Mouse (Mus musculus) megakaryocyte, adult 5-6 weeks (primary cell): ENCODE measurements at regions not wholly inside any gene's neighbourhood (a gene's known extent, or its start where the extent isn't known, plus 50 kb on each side); places are given as distances from the start of the nearest gene placed in this dataset.

Source experiments
- ATAC-seq: 2 replicates; pipeline ENCODE4 v1.8.0; 2016; ENCODE audit warnings: mild to moderate bottlenecking, inconsistent platforms; ENCODE audit not compliant: poor library complexity, severe bottlenecking

DNA sequence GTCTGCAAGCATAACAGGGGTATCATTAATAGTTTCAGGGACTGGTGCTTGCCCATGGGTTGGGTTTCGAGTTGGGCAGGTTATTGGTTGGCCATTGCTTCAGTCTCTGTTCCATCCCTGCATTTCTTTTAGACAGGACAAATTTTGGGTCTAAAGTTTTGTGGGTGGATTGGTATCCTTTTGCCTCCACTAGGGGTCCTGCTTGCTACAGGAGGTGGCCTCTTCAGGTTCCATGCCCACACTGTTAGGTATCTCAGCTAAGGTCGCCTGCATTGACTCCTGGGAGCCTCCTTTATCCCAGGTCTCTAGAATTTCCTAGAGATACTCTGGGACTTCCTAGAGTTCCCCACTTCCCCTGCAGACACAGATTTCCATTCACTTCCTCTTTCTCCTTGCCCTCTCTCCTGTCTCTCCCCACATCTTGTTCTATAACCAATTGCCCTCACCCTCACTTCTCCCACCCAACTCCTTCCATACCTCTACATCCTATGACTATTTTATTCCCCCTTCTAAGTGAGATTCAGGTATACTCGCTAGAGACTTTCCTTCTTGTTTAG is 278.2 kb downstream of the 1700017N19Rik start:
- ATAC-seq: 0 out of 2 replicates have a peak, but pooled peaks have one; percentile 35

DNA sequence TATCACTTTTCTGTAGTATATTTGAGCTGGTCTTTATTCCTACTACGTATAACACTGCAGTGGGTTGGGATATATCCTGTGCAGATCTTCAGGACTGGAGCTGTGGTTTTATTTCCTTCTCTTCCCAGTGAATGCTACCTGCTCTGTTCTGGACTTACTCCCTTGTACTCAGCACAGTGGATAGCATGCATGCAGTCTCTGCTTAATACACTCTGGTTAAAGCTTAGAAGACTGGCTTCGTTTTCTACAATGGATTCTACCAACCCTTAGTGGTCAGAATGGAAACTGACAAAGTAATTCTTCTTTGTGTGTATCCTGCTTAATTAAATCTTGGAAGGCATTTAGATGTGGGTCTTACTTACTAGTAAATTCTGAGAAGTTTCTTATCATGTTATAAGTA is 292.3 kb downstream of the 1700017N19Rik start:
- no peak for ATAC-seq

DNA sequence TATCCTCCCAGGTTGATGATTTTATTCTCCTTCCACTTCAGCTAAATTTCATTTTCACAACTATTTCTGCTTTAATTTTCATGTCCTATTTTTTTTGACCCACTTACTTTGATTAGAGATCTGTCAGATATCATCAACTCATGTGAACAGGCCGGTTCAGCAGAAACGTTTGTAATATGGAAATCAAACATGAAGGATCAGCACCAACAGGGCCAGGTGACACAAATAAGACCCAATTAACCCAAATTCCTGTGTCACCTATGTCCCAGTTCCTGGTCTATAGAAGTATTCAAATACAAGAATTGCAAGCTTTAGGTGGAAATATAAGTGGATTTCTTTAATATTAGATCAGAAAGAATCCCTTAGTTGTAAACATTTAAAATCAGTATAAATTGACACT is 332.7 kb downstream of the 1700017N19Rik start:
- ATAC-seq: no peak

DNA sequence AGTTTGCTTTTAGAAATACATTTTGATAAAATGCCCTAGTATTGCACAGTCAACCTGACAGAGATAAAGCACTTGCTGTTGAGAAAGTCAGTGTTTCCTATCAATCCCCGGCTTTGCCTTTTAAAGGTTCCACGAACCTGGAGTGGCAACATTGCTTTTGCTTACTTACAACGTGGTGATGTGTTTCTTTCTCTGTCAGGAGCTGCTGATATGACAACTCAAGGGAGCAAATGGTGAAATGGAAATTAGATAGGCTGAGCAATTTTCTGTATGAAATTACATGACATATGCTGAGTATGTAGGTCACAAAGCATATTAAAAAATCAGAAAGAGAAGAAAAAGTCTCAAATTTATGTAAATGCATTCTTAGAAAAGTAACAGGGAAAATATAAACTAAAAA is 336.8 kb downstream of the 1700017N19Rik start:
- no peak for ATAC-seq

DNA sequence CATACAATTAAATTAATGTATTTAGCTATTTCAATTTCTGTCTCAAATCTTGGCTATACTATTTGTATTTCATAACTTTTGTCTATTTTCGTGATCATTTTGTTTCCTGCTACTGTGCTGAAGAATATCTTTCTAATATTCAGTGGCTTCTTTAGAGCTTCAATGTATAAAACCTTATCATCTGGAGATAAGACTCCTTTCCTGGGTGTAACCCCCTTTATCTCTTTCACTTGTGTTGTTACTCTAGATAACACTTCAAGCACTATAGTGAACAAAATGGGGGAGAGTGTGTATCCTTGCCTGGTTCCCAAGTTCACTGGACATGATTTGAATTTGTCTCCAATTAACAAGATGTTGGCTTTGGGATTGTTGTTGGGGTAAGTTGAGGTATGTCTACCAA is 341.5 kb downstream of the 1700017N19Rik start:
- ATAC-seq: no peak

DNA sequence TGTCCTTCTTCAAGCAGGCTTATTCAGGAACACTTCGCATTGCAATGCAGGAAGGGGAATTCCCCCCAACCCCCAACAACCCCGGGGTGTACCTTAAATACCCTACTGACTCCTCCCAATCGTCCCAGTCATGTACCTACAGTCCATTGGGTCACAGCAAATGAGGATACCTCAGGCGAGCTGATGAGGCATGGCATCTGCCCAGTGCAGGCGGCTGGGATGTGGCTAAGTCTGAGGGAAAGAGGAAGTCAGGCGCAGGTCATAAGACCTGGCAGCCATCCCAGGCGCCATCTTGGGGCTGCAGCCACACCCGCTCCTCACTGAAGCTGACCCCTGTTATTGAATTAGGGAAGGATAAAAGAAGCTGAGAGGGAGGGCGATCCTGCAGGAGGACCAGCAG is 368.1 kb downstream of the 1700017N19Rik start:
- ATAC-seq: no peak

DNA sequence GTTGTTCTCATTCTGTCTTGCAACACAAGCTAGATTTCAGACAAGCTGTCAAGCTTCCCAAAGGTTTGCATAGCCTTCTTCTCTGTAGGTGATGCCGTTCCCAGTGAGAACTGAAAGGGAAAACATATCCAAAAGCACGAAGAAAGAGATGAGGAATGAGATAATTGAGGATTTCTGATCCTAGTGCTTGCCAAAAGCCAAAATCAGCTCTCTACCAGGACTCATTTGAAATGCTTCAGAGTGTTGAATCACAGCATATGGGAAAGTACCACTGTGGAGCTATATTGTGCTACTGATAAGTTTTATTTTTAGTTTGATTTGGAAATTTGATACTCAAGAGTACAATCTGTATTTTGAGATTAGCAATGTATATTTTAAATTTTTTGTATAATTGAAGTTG is 413.2 kb downstream of the 1700017N19Rik start:
- ATAC-seq: no peak

DNA sequence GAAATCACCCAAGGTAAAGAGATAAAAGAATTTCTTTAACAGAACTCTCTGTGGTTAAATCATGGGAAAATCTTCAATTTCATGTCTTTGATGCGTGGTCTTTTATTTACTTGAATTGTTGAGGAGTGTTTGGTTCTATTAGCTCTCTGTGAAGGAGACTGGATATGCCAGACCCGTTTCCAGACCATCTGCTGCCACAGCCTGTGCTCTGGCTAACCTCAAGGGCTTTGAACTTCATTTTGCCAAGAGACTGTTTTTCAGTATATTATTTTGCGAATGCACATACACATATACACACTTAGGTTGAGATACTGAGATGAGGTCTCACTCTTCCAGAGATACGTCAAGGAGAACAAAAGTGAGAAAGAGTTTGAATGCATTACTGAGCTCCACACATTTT is 414.4 kb downstream of the 1700017N19Rik start:
- no peak for ATAC-seq

DNA sequence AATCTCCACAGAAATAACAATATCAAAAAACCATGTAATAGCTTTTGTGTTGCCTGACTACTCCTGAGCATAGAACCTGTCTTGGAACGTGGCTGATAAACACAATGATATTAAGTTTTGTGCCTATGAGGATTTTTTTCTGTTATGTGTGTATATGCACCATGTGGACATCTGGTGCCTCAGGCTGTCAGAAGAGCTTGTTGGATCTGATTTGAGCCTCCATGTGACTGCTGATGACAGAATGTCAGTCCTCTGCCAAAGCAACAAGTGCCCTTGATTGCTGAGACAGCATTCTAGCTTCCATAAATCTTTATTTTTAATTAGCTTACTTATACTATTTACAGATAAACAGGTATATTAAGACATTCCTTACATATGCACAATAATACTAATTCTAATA is 425.1 kb downstream of the 1700017N19Rik start:
- ATAC-seq: no peak

DNA sequence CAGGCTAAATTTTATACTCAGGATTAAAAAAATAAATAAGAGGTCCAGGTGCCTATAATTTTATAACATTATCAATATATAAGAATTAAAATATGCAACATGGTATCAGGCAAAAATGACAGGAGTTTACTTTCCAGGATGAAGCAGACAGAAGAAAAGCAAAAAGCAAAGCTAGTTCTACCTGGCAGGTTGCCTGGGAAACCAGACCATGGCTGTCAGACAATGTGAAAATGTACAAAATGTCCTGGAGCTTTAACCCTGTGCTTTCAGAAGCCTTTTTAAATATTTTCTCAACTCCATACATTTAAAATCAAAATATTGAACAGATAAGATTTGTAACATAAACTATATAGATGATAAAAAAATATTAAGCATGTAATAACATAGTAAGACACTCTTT is 448.3 kb downstream of the 1700017N19Rik start:
- ATAC-seq: no peak

DNA sequence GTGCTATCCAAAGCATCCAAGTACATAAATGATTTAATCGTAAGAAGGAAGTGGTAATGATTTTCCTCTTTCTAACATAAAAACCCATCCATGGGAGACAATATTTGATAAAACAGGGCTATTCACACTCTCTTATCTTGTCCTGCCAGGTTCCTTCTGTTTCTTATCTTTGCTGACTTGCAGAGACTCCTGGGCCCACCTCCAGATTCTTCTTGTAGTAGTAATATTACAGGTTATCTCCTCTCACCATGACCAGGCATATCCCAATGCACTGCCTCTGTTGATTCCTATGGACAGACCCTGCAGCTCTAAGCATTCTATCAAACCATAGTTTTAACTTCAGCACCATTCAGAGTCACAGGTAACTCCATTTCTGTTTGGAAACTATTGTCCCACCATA is 448.8 kb downstream of the 1700017N19Rik start:
- no peak for ATAC-seq
